Mouse (Mus musculus): Measurements from ENCODE around the gene Iah1.

The Iah1 gene

DNA sequence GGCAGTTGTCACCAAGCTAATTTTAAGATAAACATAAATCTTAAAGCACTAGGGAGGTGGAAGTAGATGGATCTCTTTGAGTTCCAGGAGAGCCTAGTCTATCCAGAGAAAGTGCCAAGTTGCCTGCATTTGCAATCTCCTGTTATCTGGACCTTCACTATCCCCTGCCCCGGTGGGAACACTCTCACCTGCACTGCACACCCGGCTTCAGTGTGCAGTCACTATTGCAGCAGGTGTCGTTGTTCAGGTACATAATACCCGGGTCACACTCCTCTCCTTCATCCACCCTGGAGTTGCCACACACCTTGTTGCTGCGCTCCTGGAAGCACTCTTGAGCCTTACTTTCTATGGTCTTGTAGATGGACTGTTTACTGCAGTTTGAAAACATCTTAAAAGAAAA, 17.6 kb downstream of the Iah1 start:
- CTCF ChIA-PET = no interaction called here
- POLR2A ChIA-PET = interaction anchor here in 1 of 4 experiments (1.9 kb wide), 1 partner anchor 17 kb away, joined by 6 read pairs; no protein-coding TSS in a partner anchor

DNA sequence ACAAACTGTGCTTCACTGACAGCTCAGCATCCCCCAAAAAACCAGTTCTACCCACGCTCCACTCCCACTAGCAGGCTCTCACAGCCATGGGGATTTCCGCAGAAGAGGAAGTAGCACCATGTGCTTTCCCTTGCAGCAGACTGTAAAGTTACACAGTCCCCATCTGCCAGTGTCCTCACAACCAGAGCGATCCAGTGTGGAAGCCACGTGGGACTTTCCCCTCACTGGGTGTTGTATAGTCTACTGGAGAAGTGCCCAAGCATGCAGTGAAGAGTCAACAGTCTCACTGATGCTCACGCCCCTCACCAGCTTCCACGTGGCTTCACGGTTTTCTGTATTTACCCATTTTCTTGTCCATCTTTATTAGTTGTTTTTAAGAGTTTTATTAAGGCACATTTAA, 19.7 kb downstream of the Iah1 start:
- CTCF ChIA-PET = no interaction called here
- POLR2A ChIA-PET = interaction anchor here in 2 of 4 experiments (0.6 to 2.0 kb wide), 4 partner anchors 9 to 131 kb away, joined by 3 to 6 read pairs (median 4); partner anchors contain the start of gene Adam17 (in 1 of the 2)

DNA sequence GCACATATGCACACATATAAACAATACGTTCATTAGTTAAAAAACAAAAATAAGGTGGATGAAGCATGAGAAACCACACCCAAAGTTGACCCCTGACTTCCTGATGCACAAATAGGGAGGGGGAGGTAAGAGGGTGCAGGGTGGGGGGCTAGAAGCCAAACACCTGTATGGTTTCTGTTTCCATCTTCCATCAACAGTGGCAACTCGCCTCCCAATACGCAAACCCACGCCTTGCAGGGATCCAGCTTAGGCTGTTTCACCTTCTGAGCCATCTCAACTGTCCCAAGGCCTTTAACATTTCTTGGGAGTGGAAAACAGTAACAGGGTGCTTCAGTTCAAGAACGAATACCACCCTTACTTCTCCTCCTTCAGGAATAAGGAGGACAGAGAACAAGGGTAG, 21.0 kb downstream of the Iah1 start:
- ChIA-PET CTCF (no interaction called here), POLR2A (interaction anchor here in 1 of 4 experiments (1.0 kb wide), 1 partner anchor 14 kb away, joined by 3 read pairs; no protein-coding TSS in a partner anchor)

DNA sequence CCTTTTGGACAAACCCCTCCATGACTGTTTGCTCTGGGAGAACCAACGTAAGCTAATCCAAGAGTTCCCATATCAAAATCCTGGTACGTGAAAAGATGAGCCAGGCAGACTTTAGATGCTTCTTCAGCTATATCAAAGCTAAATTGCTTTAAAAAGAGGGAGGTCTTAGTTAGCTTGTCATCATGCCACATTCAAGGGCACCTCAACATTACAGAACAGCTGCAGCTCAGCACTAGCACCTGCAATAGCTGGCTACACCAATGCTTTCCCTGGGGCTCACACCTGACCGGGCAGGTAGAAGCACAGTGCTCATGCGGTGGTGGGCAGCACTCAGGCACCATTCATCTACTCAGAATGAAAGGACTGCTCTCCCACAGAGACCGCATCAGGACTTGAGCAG, 24.5 kb downstream of the Iah1 start:
- ChIA-PET CTCF (no interaction called here), POLR2A (interaction anchor here in 1 of 4 experiments (1.2 kb wide), 1 partner anchor 54 kb away, joined by 3 read pairs; the partner anchor contains the start of gene Itgb1bp1)

DNA sequence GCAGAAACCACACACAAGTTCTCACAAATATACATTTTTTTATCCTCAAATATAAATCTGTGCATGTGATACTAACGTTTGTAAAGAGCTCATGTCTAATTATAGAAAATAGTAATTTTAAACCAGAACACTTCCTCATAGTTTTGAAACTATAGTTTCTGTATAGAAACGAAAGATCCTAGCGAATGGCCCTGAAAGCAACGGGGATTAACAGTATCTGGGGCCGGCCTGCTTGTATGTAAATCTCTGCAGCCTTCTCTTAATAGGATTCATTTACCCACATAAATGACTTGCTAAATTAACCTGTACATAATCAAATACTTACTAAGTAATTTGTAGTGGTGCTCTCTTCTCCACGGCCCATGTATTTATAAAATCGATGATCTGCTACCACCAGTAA, 30.8 kb downstream of the Iah1 start:
- CTCF ChIA-PET = no interaction called here
- POLR2A ChIA-PET = interaction anchor here in 1 of 4 experiments (0.6 to 1.1 kb wide), 5 partner anchors 10 to 213 kb away, joined by 3 to 4 read pairs (median 3); partner anchors contain the start of gene Iah1

DNA sequence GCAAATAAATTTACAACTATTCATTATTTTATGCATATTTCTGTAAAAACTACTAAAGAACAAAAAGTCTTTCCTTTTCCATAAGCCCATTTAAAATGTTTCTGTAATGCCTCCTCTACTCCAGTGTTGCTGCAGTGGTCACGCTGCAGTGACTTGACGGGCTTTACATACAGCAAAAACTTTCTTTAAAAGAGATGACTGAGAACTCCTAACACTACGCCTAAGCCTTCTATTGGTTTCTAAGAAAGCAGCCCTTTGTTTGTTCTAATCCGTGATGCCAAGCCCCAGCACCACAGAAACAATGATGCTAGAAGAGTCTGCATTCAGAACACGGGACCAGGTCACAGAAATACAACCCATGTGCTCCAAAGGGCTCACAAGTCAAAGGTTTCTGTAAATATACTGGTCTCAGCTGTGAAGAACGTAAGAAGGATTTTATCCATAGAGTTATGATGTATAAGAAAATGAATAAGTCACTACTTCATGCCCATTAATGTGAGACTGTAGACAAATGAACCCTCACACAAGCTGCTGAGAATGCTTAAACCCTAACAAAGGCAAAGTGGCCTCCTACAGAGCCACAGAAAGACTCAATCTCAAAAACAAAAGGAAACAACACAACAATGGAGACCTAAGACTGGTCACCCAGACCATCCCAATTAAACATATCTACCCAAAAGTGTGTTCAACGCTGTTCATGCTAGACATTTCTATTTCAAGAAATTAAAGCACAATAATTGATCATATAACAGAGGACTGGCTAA, 34.1 kb downstream of the Iah1 start:
- ChIA-PET POLR2A (interaction anchor here in 1 of 4 experiments (1.1 to 1.8 kb wide), 6 partner anchors 13 to 69 kb away, joined by 3 to 10 read pairs (median 4); partner anchors contain the start of gene Ywhaq), CTCF (no interaction called here)

DNA sequence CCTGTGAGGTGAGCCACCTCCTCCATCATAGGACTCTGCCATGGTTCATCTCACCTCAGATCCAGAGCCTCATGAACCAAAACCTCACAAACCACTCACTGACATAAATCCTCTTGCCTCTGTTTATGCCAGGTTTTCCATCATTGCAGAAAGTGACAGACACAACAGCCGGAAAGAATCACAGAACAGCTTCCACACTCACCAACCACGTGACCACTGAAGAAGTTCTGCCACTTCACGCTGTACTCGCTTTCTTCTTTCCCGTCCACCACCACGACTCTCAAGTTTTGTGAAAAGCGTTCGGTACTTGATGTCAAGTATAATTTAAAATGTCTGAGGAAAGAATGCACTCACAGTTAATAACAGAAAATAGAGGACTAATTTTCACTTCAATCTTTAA, 37.5 kb downstream of the Iah1 start:
- POLR2A ChIA-PET = interaction anchor here in 1 of 4 experiments (2.2 kb wide), 1 partner anchor 11 kb away, joined by 7 read pairs; no protein-coding TSS in a partner anchor
- CTCF ChIA-PET = no interaction called here

DNA sequence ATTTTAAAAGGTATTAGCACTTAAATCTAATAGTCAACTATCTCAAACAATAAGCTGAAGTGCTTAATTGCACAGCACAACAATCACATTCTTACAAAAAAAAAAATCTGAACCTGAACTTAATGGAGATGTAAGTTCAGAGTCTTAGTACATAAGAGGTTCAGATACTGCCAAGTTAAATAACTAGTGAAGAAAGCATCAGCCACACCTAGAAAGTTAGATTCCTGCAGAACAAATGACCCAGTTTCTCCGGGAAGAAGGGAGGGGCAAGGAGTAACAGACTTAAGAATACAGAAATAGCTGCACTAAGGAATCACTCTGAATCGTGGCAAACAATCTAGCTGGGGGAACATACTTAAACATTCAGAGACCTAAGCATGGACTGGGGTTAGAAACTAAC, 46.5 kb downstream of the Iah1 start:
- POLR2A ChIA-PET = interaction anchor here in 3 of 4 experiments (0.7 to 3.5 kb wide), 13 partner anchors 11 to 217 kb away, joined by 3 to 24 read pairs (median 3); partner anchors contain the start of genes Adam17 (in 3 of the 3), Ywhaq (in 2 of the 3) and Iah1 (in 1 of the 3)
- CTCF ChIA-PET = interaction anchor here in 3 of 4 experiments (0.6 to 1.2 kb wide), 5 partner anchors 10 to 46 kb away, joined by 3 to 6 read pairs (median 4); partner anchors contain the start of gene Adam17 (in 2 of the 3)

DNA sequence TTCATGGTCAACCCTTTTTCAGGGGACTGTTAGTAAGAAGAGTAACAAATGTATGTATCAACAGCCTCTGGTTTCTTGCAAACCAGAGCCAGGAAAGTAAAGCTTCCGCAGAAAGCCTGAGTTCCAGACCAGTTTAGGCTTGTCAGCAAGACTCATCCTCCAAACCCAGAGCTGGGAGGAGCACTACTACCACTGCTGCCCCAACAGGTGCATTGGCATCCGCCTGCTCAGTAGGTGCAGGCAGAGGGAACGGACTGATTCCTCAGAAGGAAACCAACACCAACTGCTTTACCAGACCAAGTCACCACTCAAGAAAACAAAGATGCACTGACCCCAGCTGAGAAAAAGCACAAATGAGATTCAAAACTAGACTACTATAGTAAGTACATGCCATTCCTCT, 47.0 kb downstream of the Iah1 start:
- ChIA-PET CTCF (interaction anchor here in 1 of 4 experiments (0.6 to 2.0 kb wide), 3 partner anchors 10 to 47 kb away, joined by 4 to 6 read pairs (median 4); partner anchors contain the start of genes Adam17 and Iah1), POLR2A (interaction anchor here in 3 of 4 experiments (1.0 to 3.5 kb wide), 10 partner anchors 10 to 135 kb away, joined by 3 to 24 read pairs (median 3); partner anchors contain the start of genes Adam17 (in 3 of the 3) and Ywhaq (in 1 of the 3))

DNA sequence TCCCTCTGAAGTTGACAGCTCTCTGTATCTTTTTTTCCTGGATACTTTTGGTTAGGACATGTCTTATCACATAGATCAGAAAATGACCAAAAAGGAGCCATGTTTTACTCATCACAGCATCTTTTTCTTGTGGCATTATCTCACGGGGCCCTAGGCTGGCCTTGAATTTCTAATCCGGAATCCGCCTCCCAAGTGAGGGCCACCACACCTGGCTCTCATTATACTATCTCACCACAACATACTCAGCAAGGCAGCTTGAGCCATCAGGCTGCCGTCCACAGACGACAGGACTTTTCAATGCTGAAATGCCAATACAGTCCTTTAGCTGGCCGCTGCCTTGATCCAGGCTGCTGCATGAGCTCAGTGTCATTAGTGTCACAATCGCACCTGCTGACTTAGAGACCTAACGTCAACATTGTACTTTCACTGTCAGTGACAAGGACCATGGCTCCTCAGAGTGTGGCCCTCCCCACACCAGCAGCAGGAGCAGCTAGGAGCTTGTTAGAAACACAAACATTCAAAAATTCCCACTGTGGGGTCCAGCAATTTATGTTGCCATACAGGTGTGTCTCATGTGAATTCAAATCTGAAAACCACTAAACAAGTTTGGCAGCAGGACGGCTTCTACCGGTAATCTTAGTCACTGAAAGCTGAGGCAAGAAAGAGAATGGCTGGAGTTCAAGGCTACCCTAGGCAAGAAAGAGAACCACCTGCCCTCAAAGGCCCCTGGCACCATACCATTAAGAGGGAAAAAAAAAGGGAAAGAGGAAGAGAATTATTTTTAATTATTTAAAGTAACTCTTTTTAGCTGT, 48.6 kb downstream of the Iah1 start:
- ChIA-PET POLR2A (interaction anchor here in 3 of 4 experiments (0.6 to 3.5 kb wide), 13 partner anchors 7 to 113 kb away, joined by 3 to 24 read pairs (median 4); partner anchors contain the start of genes Ywhaq (in 2 of the 3) and Adam17 (in 1 of the 3)), CTCF (interaction anchor here in 1 of 4 experiments (1.4 to 2.0 kb wide), 2 partner anchors 9 to 49 kb away, joined by 4 to 7 read pairs; partner anchors contain the start of genes Adam17 and Iah1)

DNA sequence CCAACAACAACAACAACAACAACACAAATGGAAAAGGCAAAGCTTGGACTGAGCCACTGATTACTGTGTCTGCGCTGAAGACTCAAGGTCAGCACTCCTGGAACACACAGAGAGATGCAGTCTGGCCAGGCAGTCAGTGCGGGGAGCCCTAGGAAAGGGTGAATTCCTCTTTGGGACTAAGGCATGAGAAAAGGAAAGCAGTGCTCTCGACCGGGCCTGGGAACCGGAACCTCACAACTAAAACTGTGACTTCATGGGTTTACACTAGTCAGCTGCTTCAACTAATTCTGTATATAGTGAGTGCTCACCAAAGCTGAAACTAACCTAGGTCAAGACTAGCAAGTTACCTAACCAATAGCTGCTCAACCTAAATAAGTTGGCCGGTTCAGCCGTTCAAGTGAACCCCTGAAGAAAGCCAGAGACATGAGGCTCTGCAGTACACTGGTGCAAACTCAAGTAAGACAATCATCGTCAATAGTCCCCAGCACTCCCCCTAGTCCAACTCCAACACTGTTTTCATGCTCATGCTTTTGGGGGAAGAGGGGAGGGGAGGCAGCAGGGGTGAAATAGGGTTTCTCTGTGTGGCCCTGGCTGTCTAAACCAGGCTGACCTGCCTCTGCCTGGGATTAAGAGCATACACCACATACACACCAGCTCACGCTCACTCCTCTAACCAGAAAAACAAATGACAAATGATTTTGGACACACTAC, 52.3 kb downstream of the Iah1 start:
- POLR2A ChIA-PET = interaction anchor here in 2 of 4 experiments (1.0 to 2.3 kb wide), 7 partner anchors 11 to 52 kb away, joined by 3 to 6 read pairs (median 3); partner anchors contain the start of genes Iah1 (in 1 of the 2) and Ywhaq (in 1 of the 2)
- CTCF ChIA-PET = interaction anchor here in 1 of 4 experiments (0.9 kb wide), 1 partner anchor 14 kb away, joined by 3 read pairs; no protein-coding TSS in a partner anchor

DNA sequence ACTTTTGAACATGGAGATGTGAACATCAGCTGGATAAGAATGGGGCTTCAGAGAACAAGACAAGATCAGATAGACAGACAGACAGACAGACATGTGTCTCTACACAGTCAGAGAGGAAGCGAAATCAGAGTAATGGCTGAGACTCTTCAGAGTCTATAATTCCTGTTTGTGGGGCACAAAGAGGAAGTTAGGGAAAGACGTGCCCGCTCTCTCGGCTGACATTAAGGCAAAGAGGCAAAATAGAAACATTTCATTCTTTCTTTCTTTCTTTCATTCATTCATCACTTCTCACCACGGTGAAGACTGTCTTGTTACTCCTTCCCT, 52.9 kb downstream of the Iah1 start:
- ChIA-PET CTCF (no interaction called here), POLR2A (interaction anchor here in 2 of 4 experiments (1.0 to 2.3 kb wide), 5 partner anchors 11 to 53 kb away, joined by 3 to 6 read pairs (median 4); partner anchors contain the start of genes Iah1 (in 1 of the 2) and Ywhaq (in 1 of the 2))

DNA sequence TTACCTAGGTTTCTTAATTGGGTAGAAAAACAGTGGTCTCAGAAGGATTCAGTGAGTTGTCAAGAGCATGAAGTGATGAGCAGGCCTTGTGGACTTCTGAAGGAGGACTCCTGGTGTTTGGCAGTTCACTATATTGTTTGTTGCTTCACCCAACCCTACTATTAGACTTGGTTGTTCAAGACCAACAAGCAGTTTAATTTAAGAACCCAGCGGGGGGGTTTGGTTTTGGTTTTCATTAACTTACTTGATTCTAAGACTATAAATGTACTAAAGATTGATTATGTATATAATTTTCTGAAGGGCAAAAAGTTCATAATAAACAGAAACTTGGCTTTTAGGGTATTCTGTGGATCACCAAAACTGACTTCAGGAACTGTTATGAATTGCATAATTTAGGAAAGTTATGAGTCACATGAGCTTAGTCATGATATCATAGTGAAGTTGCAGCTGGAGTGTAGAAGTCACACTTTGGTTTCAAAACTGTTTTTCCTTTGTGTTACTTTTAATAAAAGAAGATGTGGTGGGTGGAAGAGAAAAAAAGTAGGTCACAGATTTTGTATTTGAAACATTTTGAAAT, 53.9 kb downstream of the Iah1 start:
- ChIA-PET POLR2A (interaction anchor here in 1 of 4 experiments (1.4 to 1.5 kb wide), 2 partner anchors 48 to 54 kb away, joined by 3 to 4 read pairs; partner anchors contain the start of gene Iah1), CTCF (no interaction called here)

DNA sequence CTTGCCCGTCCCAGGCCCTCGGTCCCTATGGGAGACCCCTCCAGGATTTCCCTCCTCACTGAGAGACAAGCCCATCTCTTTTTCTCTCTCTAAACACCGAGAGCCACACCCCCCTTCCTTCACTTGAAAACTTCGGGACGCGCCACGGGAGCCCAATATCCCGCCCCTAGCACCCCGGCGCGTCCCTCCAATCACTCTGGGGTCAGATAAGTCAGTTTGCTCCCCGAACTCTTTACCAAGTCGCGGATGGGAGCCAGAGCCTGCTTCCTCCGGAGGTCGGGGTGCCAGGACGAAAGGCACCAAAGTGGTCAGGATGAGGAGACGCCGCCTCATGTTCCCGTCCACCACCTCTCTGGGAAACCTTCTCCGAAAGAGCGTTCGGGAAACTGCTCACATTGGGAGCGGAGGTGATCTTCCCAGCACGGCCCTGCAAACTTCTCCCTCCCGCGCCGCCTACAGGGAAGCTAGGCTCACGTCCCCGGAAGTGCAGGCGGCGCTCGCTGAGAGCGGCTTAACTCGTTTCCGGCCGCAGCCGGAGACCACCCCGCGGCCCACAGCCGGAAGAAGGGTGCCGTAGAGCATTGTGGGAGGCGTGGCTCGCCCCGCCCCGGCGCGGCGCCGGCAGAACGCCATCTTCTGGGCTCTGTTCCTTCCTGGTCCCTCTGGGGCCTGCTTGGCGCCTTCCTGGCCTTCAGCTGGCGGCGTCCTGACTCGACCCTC, 57.1 kb downstream of the Iah1 start, which contains the start of gene Adam17:
Gene Adam17 (minus strand): TSS at position 533 of the 720 bp plus-strand sequence.
- POLR2A ChIA-PET = interaction anchor here (0.6 to 3.3 kb wide), 41 partner anchors 10 to 262 kb away, joined by 3 to 32 read pairs (median 3); partner anchors contain the start of genes Ywhaq (in 4 of the 4), Itgb1bp1 (in 2 of the 4), Cpsf3 (in 1 of the 4) and Iah1 (in 1 of the 4)
- CTCF ChIA-PET = interaction anchor here in 3 of 4 experiments (0.6 to 2.0 kb wide), 17 partner anchors 9 to 193 kb away, joined by 3 to 7 read pairs (median 4); partner anchors contain the start of genes Itgb1bp1 (in 1 of the 3) and Ywhaq (in 1 of the 3)
